Mouse (Mus musculus) kidney, embryonic 14.5 days (tissue): Measurements from ENCODE around the gene Haus5. TPM values are rescaled to one million over a fixed set of nuclear protein-coding genes. Genes with fewer than 3 reads are reported as not detected.

Experiments
- polyA plus RNA-seq: library from polyadenylated mRNA; unstranded; fragments of >200 nt; fragmentation: Nextera tagmentation; extraction: Ambion mirVana; gene quantifications from 2 replicates; pipeline ENCODE4 v1.2.1, GENCODE M21; 2014

The Haus5 gene
- polyA plus RNA-seq, 1 experiment from 2014 or later: 58.6 TPM

Other genes starting within 250 kb of the Haus5 start
- 0.57 and 1.0 TPM in 2 replicates for gene Hcst, start 245.1 kb downstream of the Haus5 start, polyA plus RNA-seq
- gene Nfkbid, start 243.3 kb downstream of the Haus5 start, polyA plus RNA-seq: 1.1 and 1.9 TPM in 2 replicates
- 16.7 and 19.0 TPM in 2 replicates for gene Aplp1, start 219.5 kb downstream of the Haus5 start, polyA plus RNA-seq
- 0.20 and 0.54 TPM in 2 replicates for gene Kirrel2, start 207.3 kb downstream of the Haus5 start, polyA plus RNA-seq
- gene Nphs1, start 206.7 kb downstream of the Haus5 start, polyA plus RNA-seq: 2.7 and 3.0 TPM in 2 replicates
- 0.94 and 2.3 TPM in 2 replicates for gene Prodh2, start 171.4 kb downstream of the Haus5 start, polyA plus RNA-seq
- 13.4 and 17.3 TPM in 2 replicates for gene Arhgap33, start 129.9 kb downstream of the Haus5 start, polyA plus RNA-seq
- 8.9 and 9.2 TPM in 2 replicates for gene Hspb6, start 112.8 kb downstream of the Haus5 start, polyA plus RNA-seq
- gene Proser3, start 112.7 kb downstream of the Haus5 start, polyA plus RNA-seq: 15.2 and 25.0 TPM in 2 replicates
- 38.5 and 48.0 TPM in 2 replicates for gene Lin37, start 105.2 kb downstream of the Haus5 start, polyA plus RNA-seq
- 109 and 119 TPM in 2 replicates for gene U2af1l4, start 101.7 kb downstream of the Haus5 start, polyA plus RNA-seq
- gene Gm49396, start 101.7 kb downstream of the Haus5 start, polyA plus RNA-seq: 8.0 and 11.3 TPM in 2 replicates
- gene Psenen, start 101.4 kb downstream of the Haus5 start, polyA plus RNA-seq: 121 and 182 TPM in 2 replicates
- gene Igflr1, start 99.6 kb downstream of the Haus5 start, polyA plus RNA-seq: 2.9 and 3.7 TPM in 2 replicates
- 12.3 and 13.6 TPM in 2 replicates for gene Kmt2b, start 76.3 kb downstream of the Haus5 start, polyA plus RNA-seq
- 0.21 and 0.22 TPM in 2 replicates for gene Zbtb32, start 66.1 kb downstream of the Haus5 start, polyA plus RNA-seq
- gene Upk1a, start 52.1 kb downstream of the Haus5 start, polyA plus RNA-seq: 2.2 and 2.3 TPM in 2 replicates
- gene Cox6b1, start 38.8 kb downstream of the Haus5 start, polyA plus RNA-seq: 961 and 1,287 TPM in 2 replicates
- gene Etv2, start 29.1 kb downstream of the Haus5 start, polyA plus RNA-seq: not detected in 2 replicates
- gene Rbm42, start 14.7 kb downstream of the Haus5 start, polyA plus RNA-seq: 93.4 and 111 TPM in 2 replicates
- not detected in 2 replicates for gene Pmis2, start 6.6 kb upstream of the Haus5 start, polyA plus RNA-seq
- not detected in 2 replicates for gene 2200002J24Rik, start 33.9 kb upstream of the Haus5 start, polyA plus RNA-seq
- 1.2 and 1.3 TPM in 2 replicates for gene Atp4a, start 47.2 kb upstream of the Haus5 start, polyA plus RNA-seq
- gene Tmem147, start 64.5 kb upstream of the Haus5 start, polyA plus RNA-seq: 202 and 206 TPM in 2 replicates
- 0.61 and 1.6 TPM in 2 replicates for gene Gapdhs, start 78.7 kb upstream of the Haus5 start, polyA plus RNA-seq
- 1.1 and 1.6 TPM in 2 replicates for gene Sbsn, start 86.5 kb upstream of the Haus5 start, polyA plus RNA-seq
- 0.74 and 0.95 TPM in 2 replicates for gene Dmkn, start 98.8 kb upstream of the Haus5 start, polyA plus RNA-seq
- gene Krtdap, start 122.9 kb upstream of the Haus5 start, polyA plus RNA-seq: not detected in 2 replicates
- gene Ffar2, start 158.8 kb upstream of the Haus5 start, polyA plus RNA-seq: 0.31 TPM in 1 of 2 replicates, not detected in the other
- gene Ffar3, start 191.2 kb upstream of the Haus5 start, polyA plus RNA-seq: not detected in 2 replicates
- not detected in 2 replicates for gene Ffar1, start 196.6 kb upstream of the Haus5 start, polyA plus RNA-seq
- gene Cd22, start 215.3 kb upstream of the Haus5 start, polyA plus RNA-seq: 0.55 TPM in 1 of 2 replicates, not detected in the other
- gene Mag, start 249.9 kb upstream of the Haus5 start, polyA plus RNA-seq: 0.28 and 0.30 TPM in 2 replicates